Mouse (Mus musculus) layer of hippocampus, postnatal 10 days (tissue): ENCODE measurements around the gene Alox5ap. TPM values are rescaled to one million over a fixed set of nuclear protein-coding genes. Genes with fewer than 3 reads are reported as not detected.

Source experiments
- DNase-seq, 2 experiments: peaks; one replicate each; pipeline ENCODE4 v3.0.0; 2021; ENCODE audit warnings: low spot score in 2 of 2
- total RNA-seq, 2 experiments: library from RNA; stranded (reverse); gene quantifications; 2 replicates each; pipeline ENCODE4 v1.2.3; 2021

Alox5ap gene
- total RNA-seq, 2 experiments from 2014 or later: 7.9 to 9.6 TPM

GRCm38 (mm10) chr5:149298234-149298633 is 33.7 kb downstream of the Alox5ap start:
- DNase-seq: no peak

GRCm38 (mm10) chr5:149312884-149313652 is 48.5 kb downstream of the Alox5ap start:
- no peak for DNase-seq

- no peak for DNase-seq
Observed at GRCm38 (mm10) chr5:149314514-149315081, 50.0 kb downstream of the Alox5ap start.

- peak in 1 of 2 experiments; percentile 24 for DNase-seq
Observed at GRCm38 (mm10) chr5:149316926-149317325, 52.4 kb downstream of the Alox5ap start.

- DNase-seq: no peak
Observed at GRCm38 (mm10) chr5:149319874-149320323, 55.3 kb downstream of the Alox5ap start.

- peak; percentile 65 to 73 for DNase-seq
Observed at GRCm38 (mm10) chr5:149320534-149321482, 56.2 kb downstream of the Alox5ap start.

- DNase-seq: no peak
Observed at GRCm38 (mm10) chr5:149321909-149322841, 57.6 kb downstream of the Alox5ap start.

- no peak for DNase-seq
Observed at GRCm38 (mm10) chr5:149322938-149323553, 58.5 kb downstream of the Alox5ap start.

GRCm38 (mm10) chr5:149324739-149325138 is 60.2 kb downstream of the Alox5ap start:
- no peak for DNase-seq

- DNase-seq: no peak
Observed at GRCm38 (mm10) chr5:149329098-149329887, 64.7 kb downstream of the Alox5ap start.

- DNase-seq: no peak
Observed at GRCm38 (mm10) chr5:149330601-149331000, 66.0 kb downstream of the Alox5ap start.

GRCm38 (mm10) chr5:149331407-149332143 is 67.0 kb downstream of the Alox5ap start:
- DNase-seq: no peak

- no peak for DNase-seq
Observed at GRCm38 (mm10) chr5:149332787-149333186, 68.2 kb downstream of the Alox5ap start.

- no peak for DNase-seq
Observed at GRCm38 (mm10) chr5:149333941-149334698, 69.6 kb downstream of the Alox5ap start.

- DNase-seq: no peak
Observed at GRCm38 (mm10) chr5:149335009-149335408, 70.4 kb downstream of the Alox5ap start.

- DNase-seq: peak; percentile 79 to 87
Observed at GRCm38 (mm10) chr5:149335563-149336238, 71.1 kb downstream of the Alox5ap start.

GRCm38 (mm10) chr5:149337148-149337547 is 72.6 kb downstream of the Alox5ap start:
- DNase-seq: no peak
